Mouse (Mus musculus): ENCODE data around the gene Mical2.

The Mical2 gene

GRCm38 (mm10) chr7:112316239-112316638 lies 90.6 kb downstream of the Mical2 start:
- peak; percentile 70 for DNase-seq (ENCODE audit: low spot score)

GRCm38 (mm10) chr7:112317491-112317890 lies 91.8 kb downstream of the Mical2 start:
- DNase-seq (ENCODE audit: low spot score) = no peak

- DNase-seq (ENCODE audit: low spot score) = no peak
These were observed 92.7 kb downstream of the Mical2 start for GRCm38 (mm10) chr7:112318306-112318705.

GRCm38 (mm10) chr7:112319419-112319818 lies 93.8 kb downstream of the Mical2 start:
- no peak for DNase-seq (ENCODE audit: low spot score)

GRCm38 (mm10) chr7:112320052-112320730 lies 94.5 kb downstream of the Mical2 start:
- no peak for DNase-seq (ENCODE audit: low spot score)

GRCm38 (mm10) chr7:112321798-112322794 lies 96.4 kb downstream of the Mical2 start:
- no peak for DNase-seq (ENCODE audit: low spot score)

- no peak for DNase-seq (ENCODE audit: low spot score)
These were observed 98.9 kb downstream of the Mical2 start for GRCm38 (mm10) chr7:112324577-112324976.

GRCm38 (mm10) chr7:112326852-112327251 lies 101.2 kb downstream of the Mical2 start:
- DNase-seq (ENCODE audit: low spot score) = no peak

GRCm38 (mm10) chr7:112328969-112329368 lies 103.3 kb downstream of the Mical2 start:
- DNase-seq (ENCODE audit: low spot score) = peak; percentile 38

GRCm38 (mm10) chr7:112329496-112329895 lies 103.8 kb downstream of the Mical2 start:
- DNase-seq (ENCODE audit: low spot score) = no peak

- DNase-seq (ENCODE audit: low spot score) = no peak
These were observed 105.3 kb downstream of the Mical2 start for GRCm38 (mm10) chr7:112330935-112331334.

GRCm38 (mm10) chr7:112331804-112332203 lies 106.1 kb downstream of the Mical2 start:
- DNase-seq (ENCODE audit: low spot score) = no peak

GRCm38 (mm10) chr7:112332426-112332825 lies 106.8 kb downstream of the Mical2 start:
- DNase-seq (ENCODE audit: low spot score) = no peak

- DNase-seq (ENCODE audit: low spot score) = no peak
These were observed 107.7 kb downstream of the Mical2 start for GRCm38 (mm10) chr7:112333404-112333803.

- DNase-seq (ENCODE audit: low spot score) = no peak
These were observed 110.6 kb downstream of the Mical2 start for GRCm38 (mm10) chr7:112336213-112336631.

GRCm38 (mm10) chr7:112336769-112337168 lies 111.1 kb downstream of the Mical2 start:
- DNase-seq (ENCODE audit: low spot score) = no peak

GRCm38 (mm10) chr7:112337736-112338135 lies 112.1 kb downstream of the Mical2 start:
- DNase-seq (ENCODE audit: low spot score) = no peak

GRCm38 (mm10) chr7:112341052-112341451 lies 115.4 kb downstream of the Mical2 start:
- no peak for DNase-seq (ENCODE audit: low spot score)

GRCm38 (mm10) chr7:112345687-112346086 lies 120.0 kb downstream of the Mical2 start:
- no peak for DNase-seq (ENCODE audit: low spot score)

GRCm38 (mm10) chr7:112351541-112351940 lies 125.9 kb downstream of the Mical2 start:
- DNase-seq (ENCODE audit: low spot score) = no peak

GRCm38 (mm10) chr7:112352005-112352404 lies 126.3 kb downstream of the Mical2 start:
- no peak for DNase-seq (ENCODE audit: low spot score)

- DNase-seq (ENCODE audit: low spot score) = no peak
These were observed 127.4 kb downstream of the Mical2 start for GRCm38 (mm10) chr7:112353011-112353410.

GRCm38 (mm10) chr7:112353939-112354338 lies 128.3 kb downstream of the Mical2 start:
- no peak for DNase-seq (ENCODE audit: low spot score)

Data from MN1 (cell line).